Mouse (Mus musculus) cerebellum, postnatal 10 days (tissue): ENCODE results near the gene Dydc2.

ENCODE experiments used
- DNase-seq, 2 experiments: peaks; one replicate each; pipeline ENCODE4 v3.0.0; 2021; ENCODE audit warnings: mixed read lengths in 2 of 2

Dydc2 gene

GRCm38 (mm10) chr14:41035146-41035798, 33.7 kb downstream of the Dydc2 start:
- peak; percentile 78 to 86 for DNase-seq

- peak; percentile 91 to 93 for DNase-seq
Measured at GRCm38 (mm10) chr14:41033135-41034110, 35.6 kb downstream of the Dydc2 start.

GRCm38 (mm10) chr14:41030989-41031513, 38.0 kb downstream of the Dydc2 start:
- DNase-seq: no peak

DNA sequence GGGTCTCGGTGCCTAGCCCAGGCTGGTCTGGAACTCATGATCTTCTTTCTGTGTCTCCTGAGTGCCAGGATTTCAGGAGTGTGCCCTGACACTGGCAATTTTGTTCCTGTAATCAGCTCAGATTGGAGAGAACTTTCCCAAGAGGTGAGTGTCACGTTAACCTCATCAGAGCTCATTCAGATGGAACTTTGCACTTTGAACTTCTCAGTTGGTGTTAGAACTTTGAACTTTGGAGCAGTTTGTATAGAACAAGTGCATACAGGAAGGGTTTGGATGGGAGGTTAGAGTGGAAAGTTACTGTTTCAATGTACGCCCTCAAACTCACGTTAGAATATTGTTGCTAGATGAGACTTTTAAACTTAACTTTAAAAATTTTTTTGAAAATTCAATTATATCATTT, 39.7 kb downstream of the Dydc2 start:
- DNase-seq: no peak

- no peak for DNase-seq
Measured at GRCm38 (mm10) chr14:41025594-41026284, 43.3 kb downstream of the Dydc2 start.

DNA sequence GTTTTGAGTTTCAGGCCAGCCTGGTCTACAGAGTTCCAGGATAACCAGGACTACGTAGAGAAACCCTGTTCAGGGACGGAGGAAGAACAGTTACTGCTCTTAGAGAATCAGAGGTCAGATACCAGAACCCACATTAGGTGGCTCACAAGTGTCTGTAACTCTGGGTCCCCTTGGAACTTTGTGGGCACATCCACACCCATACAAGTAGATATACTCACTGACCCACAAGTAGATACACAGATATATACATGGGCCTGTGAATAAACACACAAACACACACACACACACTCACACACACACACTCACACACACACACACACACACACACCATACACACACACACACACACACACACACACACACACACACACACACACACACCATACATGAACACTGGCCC, 43.9 kb downstream of the Dydc2 start:
- DNase-seq: no peak

- DNase-seq: no peak
Measured at GRCm38 (mm10) chr14:41021246-41021645, 47.8 kb downstream of the Dydc2 start.

DNA sequence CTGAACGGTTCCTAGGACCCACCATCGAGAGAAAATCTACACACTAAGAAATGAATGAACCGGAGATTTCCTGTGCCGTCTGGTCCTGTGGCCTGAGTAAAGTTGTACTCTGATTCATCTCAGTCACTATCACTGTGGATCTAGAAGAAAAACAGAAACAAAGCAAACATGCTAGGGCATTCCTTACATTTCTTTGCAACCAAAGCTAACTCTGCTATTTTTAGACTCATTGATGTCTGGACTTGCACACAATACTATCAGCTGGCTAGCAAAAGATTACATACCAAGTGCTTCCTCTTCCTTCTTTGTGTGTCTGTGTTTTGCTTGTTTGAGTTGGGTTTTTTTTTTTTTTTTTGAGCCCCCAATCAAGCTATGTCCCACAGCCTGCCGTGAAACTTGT, 51.5 kb downstream of the Dydc2 start:
- no peak for DNase-seq

DNA sequence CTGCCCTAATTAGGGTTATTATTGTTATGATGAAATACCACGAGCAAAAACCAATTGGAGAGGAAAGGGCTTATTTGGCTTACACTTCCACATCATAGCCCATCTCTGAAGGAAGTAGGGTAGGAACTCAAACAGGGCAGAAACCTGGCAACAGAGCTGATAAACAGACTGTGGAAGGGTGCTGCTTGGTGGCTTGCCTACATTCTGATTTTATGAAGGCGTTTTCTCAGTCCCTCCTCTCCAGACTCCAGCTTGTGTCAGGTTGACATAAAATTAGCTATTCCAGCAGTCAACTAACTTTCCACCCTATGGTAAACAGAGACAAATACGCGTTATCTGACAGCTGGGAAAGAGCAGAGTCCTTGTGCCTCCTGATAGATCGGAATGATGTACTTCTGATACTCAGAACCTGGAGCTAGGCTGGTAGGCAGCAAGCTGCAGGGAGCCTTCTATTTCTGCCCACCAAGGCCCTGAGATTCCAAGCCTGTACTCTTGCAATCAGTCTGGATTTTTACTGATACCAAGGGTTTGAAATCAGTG, 54.2 kb downstream of the Dydc2 start:
- no peak for DNase-seq

GRCm38 (mm10) chr14:41013630-41014613, 55.1 kb downstream of the Dydc2 start, which contains the start of gene Fam213a:
Gene Fam213a (minus strand): TSS chr14:41013788.
- DNase-seq: peak; percentile 94 to 96

GRCm38 (mm10) chr14:41013143-41013542, 55.9 kb downstream of the Dydc2 start:
- no peak for DNase-seq

DNA sequence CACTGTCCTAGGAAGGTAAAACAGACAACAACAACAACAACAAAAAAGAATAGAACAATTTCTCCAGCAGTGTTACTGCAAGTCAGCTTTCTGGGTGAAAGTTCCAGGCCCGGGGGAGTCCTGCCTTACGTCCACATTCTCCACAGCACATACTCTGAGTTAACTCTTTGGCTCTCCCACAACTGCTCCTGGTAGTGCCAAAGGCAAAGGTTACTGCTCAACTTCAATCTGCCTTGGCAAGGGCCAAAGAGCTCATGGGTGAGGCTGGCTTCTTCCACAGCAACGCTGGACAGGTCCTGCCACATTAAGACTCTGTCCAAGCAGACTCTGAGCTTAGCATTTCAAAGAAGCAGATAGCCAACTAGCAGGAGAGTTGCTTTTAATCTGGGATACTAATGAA, 57.1 kb downstream of the Dydc2 start:
- no peak for DNase-seq

DNA sequence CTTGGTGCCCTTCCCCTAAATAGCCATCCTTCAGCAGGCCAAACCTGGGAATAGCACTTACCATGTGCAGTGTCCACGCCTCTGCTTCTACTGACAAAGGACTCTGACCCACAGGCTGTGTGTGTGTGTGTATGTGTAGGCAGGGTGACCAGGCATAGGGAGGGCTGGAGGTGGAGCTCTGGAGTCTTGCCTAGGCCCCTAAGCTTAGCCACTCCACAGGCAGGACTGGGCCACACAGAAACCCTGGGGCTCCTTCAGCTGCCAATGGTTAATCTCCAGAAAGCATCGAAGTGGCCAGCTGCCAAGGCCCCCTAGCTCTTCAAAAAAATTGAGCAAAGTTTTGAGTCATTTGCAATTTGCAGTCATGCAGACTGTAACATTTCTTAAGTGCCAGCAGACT, 60.9 kb downstream of the Dydc2 start:
- DNase-seq: peak; percentile 15 to 41

- no peak for DNase-seq
Measured at GRCm38 (mm10) chr14:41007641-41008040, 61.4 kb downstream of the Dydc2 start.

- no peak for DNase-seq
Measured at GRCm38 (mm10) chr14:41006899-41007298, 62.1 kb downstream of the Dydc2 start.

DNA sequence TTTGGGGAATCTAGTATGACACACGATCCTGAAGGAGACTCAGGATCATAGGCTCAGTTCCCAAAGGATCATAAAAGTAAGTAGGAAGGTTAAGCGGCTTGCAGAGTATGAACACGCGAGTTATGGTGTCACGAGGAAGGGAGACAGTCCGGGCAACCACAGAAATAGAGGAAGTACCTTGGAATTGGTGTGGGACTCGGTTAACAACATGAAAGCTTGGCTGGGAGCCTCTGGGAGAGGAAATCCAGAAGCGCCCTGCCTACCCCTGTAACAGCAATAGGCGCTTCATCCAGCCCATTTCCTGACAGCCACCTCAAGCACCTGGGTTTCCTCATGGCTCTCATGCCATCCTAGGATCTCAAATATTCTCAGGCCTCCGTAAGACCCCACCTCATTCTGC, 62.7 kb downstream of the Dydc2 start:
- DNase-seq: no peak

GRCm38 (mm10) chr14:41005716-41006115, 63.3 kb downstream of the Dydc2 start:
- peak; percentile 19 to 32 for DNase-seq

GRCm38 (mm10) chr14:41004201-41005141, 64.5 kb downstream of the Dydc2 start:
- DNase-seq: peak; percentile 47 to 61

DNA sequence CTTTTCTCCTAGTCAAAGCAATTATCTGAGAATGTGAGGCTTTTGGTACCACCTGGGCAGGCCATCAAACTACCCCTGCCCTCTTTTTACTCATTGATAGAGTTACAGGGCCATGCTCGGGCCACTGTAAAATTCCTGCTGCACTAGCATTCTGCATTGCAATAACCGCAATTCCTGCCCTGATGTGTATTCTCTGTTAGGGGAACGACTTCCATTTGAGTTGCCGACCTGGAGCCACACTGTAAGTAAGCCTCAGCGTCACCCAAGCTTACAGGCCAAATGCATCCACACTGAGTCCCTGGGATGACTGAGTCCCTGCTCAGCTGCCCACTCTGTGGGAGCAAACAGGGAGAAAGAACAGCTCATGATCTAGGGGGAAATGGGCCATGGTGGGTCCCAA, 67.4 kb downstream of the Dydc2 start:
- no peak for DNase-seq

DNA sequence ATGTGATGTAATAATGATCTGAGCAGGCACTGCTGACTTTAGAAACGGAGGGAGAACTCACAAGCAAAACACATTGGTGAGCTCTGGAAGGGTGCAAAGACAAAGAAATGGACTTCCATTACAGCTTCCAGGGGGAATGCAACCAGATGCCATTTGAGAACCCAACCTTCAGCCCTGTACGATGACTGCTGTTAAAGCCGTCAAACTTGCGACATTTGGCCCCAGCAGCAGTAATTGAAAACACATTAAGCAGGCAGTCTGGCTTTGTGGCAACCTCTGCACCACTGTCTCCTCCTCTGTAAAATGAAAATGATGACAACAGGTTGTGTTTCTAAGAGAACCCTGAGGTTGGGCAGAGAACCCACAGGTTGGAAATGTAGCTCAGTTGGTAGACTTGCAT, 68.2 kb downstream of the Dydc2 start:
- DNase-seq: no peak
